Mouse (Mus musculus) cortical plate, adult 2 months (tissue): ENCODE measurements around the gene Epb41.

Experiments
- CTCF ChIP-seq: fragments of 200-500 bp; IDR thresholded peaks from 2 replicates; pipeline ENCODE4 v1.5.1; 2011; ENCODE audit warnings: mild to moderate bottlenecking, control low read depth, low read length; ENCODE audit not compliant: insufficient read depth; ENCODE audit errors: extremely low read depth
- POLR2A ChIP-seq: fragments of 200-500 bp; IDR thresholded peaks from 2 replicates; pipeline ENCODE4 v1.6.1; 2011; ENCODE audit warnings: mild to moderate bottlenecking, low read length, control low read depth; ENCODE audit not compliant: insufficient read depth; ENCODE audit errors: extremely low read depth

DNA sequence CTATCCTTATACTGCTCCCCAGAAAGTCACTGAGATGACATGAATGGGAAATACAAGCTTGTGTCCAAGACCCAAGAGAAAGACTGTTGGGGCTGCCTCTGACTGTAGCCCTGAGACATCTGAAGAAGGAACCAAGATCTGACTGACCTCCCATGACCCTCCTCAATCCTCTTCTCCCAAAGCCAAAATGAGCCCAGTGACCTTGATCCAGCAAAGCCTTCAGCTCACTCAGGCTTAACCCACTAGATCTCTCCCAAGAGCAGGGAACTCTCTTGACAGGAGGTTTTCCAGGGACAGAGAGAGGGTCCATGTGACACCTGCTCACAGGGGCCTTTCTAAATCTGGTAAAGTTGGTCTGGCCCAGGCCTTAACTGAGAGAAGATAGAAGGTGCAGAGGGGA lies 17.8 kb downstream of the Epb41 start:
- TF ChIP-seq POLR2A, result no peak
- no peak for TF ChIP-seq CTCF
